Mouse (Mus musculus) hindbrain, embryonic 15.5 days (tissue): ENCODE results near the gene Olfr572. TPM values are rescaled to one million over a fixed set of nuclear protein-coding genes. Genes with fewer than 3 reads are reported as not detected.
A peak's percentile ranks its signal among the peaks of the same experiment; 100 is the strongest.

Experiments
- ATAC-seq: fragments of 200-750 bp; cut with Nextera tagmentation; 2 replicates; pipeline ENCODE4 v1.8.0; 2017; ENCODE audit warnings: low read depth, moderate number of reproducible peaks, moderate TSS enrichment; ENCODE audit not compliant: low FRiP score
- H3K27ac ChIP-seq: fragments of 300-500 bp; sonication (generic); replicated peaks from 2 replicates; pipeline ENCODE4 v1.5.1; 2015; ENCODE audit warnings: mild to moderate bottlenecking, inconsistent platforms
- H3K27me3 ChIP-seq: fragments of 300-500 bp; sonication (generic); 2 replicates; pipeline ENCODE4 v1.6.1; 2015; ENCODE audit warnings: control low read depth, inconsistent platforms
- H3K36me3 ChIP-seq: fragments of 300-500 bp; sonication (generic); 2 replicates; pipeline ENCODE4 v1.6.1; 2015; ENCODE audit warnings: control low read depth, inconsistent platforms
- H3K4me1 ChIP-seq: fragments of 300-500 bp; sonication (generic); replicated peaks from 2 replicates; pipeline ENCODE4 v1.6.1; 2015; ENCODE audit warnings: control low read depth, inconsistent platforms
- H3K4me2 ChIP-seq: fragments of 300-500 bp; sonication (generic); 2 replicates; pipeline ENCODE4 v1.6.1; 2015; ENCODE audit warnings: moderate library complexity, mild to moderate bottlenecking, inconsistent platforms
- H3K4me3 ChIP-seq: fragments of 300-500 bp; sonication (generic); 2 replicates; pipeline ENCODE4 v1.5.1; 2015; ENCODE audit warnings: mild to moderate bottlenecking, inconsistent platforms
- H3K9ac ChIP-seq: fragments of 300-500 bp; sonication (generic); 2 replicates; pipeline ENCODE4 v1.6.1; 2015; ENCODE audit warnings: inconsistent platforms
- H3K9me3 ChIP-seq: fragments of 300-500 bp; sonication (generic); 2 replicates; pipeline ENCODE4 v1.6.1; 2016; ENCODE audit warnings: control low read depth, inconsistent platforms
- WGBS: fragments of 180-500 bp; shearing (Covaris S2); methylation state at CpG from one replicate; pipeline ENCODE4 v1.1.7; 2015; 5-methylcytosine and 5-hydroxymethylcytosine counted together
- polyA plus RNA-seq: library from polyadenylated mRNA; unstranded; fragments of >200 nt; fragmentation: Nextera tagmentation; extraction: Ambion mirVana; gene quantifications from 2 replicates; pipeline ENCODE4 v1.2.1, GENCODE M21; 2015

The Olfr572 gene
- polyA plus RNA-seq = not detected in 2 replicates

DNA sequence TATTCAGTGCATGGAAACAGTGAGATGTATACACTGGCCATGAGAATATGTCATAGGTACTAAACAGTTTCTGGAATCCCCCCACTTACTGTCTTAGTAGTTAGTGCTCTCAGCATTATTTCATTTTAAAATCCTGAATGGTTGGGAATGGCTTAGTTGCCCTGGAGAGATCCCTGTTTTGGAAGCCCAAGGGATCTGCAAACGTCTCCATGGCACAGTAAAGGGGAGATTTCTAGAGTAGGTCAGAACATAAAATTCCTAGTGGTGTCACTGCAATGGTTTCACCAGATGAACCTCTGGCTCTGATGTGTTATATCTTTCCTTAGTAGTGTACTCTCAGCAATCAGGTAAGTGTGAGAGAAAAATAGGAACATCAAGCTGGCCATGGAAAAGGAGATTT is at the start of gene Olfr572:
Gene Olfr572, plus strand, starts transcription at position 301 of the 400 bp plus-strand sequence.
- Histone ChIP-seq H3K27me3 (no peaks in the 10 kb centered on the region), H3K9me3 (no peaks in the 10 kb centered on the region), H3K9ac (no peak within 1 kb of the TSS), H3K36me3 (no peaks in the 10 kb centered on the region), H3K27ac (no peak within 1 kb of the TSS), H3K4me3 (no peak within 1 kb of the TSS), H3K4me2 (no peak within 1 kb of the TSS), H3K4me1 (no peaks in the 10 kb centered on the region)
- WGBS = 65% methylated on average over 1 of the region's 1 CpGs
- ATAC-seq = no peak

DNA sequence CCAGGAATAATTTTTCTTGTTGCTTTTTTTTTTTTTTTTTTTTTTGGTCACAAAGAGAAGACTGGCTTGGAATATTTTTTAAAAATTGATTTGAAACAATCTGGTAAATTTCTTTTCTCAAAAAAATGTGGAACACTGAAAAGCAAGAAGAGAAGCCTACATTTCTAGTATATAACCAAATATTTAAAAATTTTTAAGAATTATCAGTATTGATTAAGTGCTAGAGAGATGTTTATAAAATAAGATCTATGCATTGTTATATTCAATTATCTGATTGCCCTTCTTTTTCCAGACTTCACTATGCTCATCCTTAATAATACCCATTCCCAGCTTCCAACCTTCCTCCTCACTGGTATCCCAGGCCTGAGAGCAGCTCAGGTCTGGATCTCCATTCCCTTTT is 47.4 kb upstream of the Olfr572 start, which contains the start of gene Olfr568:
Gene Olfr568, plus strand, starts transcription at position 301 of the 400 bp plus-strand sequence.
- Histone ChIP-seq H3K27me3 (no peaks in the 10 kb centered on the region), H3K4me2 (no peak within 1 kb of the TSS), H3K4me1 (no peaks in the 10 kb centered on the region), H3K4me3 (no peak within 1 kb of the TSS), H3K9ac (no peak within 1 kb of the TSS), H3K9me3 (no peaks in the 10 kb centered on the region), H3K36me3 (no peaks in the 10 kb centered on the region), H3K27ac (no peak within 1 kb of the TSS)
- no peak for ATAC-seq

DNA sequence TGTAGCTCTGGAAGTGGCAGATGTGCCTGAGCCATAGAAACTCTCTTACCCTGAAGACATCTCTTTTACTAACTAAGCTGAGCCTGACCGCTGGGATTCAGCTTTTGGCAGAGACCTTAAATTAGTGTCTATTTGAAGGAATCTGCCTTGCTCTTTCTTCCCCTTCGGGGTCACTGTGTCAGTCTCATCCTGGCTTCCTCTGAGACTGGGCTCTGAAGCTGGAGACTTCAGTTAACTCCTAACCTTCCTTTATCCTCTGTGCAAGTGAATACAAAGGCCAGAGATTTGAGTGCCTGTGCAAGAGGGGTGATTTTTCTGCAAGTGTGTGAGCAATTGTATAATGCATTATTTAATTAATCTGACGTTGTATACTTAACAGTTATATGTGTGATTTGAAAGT is 33.4 kb upstream of the Olfr572 start, which contains the start of gene Olfr569:
Gene Olfr569, minus strand, starts transcription at position 101 of the 400 bp plus-strand sequence.
- H3K4me1 ChIP-seq = no peaks in the 10 kb centered on the region
- H3K36me3 ChIP-seq = no peaks in the 10 kb centered on the region
- H3K9ac ChIP-seq = no peak within 1 kb of the TSS
- WGBS = 78% methylated on average over 3 of the region's 3 CpGs
- H3K4me2 ChIP-seq = no peak within 1 kb of the TSS
- H3K9me3 ChIP-seq = no peaks in the 10 kb centered on the region
- H3K27me3 ChIP-seq = no peaks in the 10 kb centered on the region
- H3K27ac ChIP-seq = no peak within 1 kb of the TSS
- H3K4me3 ChIP-seq = no peak within 1 kb of the TSS
- ATAC-seq = no peak

DNA sequence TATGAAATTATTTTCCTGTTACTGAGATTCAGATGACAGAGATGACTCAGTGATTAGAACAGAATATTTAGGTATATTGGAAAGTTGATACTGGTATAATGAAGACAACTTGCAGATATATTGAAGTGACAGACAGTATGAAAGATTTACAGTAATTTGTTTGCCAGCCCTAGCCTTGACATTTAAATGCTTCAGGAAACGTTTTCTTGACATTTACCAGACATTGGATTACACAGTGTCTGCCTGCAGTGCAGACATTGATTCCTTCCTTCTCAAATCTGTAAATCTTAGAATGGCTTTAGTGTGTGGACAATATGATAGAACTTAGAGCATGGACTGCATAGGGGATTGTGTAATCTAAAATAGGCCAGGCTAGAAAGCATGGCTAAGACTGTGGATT is 8.9 kb upstream of the Olfr572 start:
- no peak overlapping the region for H3K4me3 ChIP-seq
- no peak overlapping the region for H3K27ac ChIP-seq
- no peaks in the 10 kb centered on the region for H3K27me3 ChIP-seq
- no peak overlapping the region for H3K9ac ChIP-seq
- H3K9me3 ChIP-seq = no peaks in the 10 kb centered on the region
- H3K4me2 ChIP-seq = no peak overlapping the region
- no peak for ATAC-seq
- WGBS = 53% methylated on average over 1 of the region's 1 CpGs
- H3K4me1 ChIP-seq = no peaks in the 10 kb centered on the region
- H3K36me3 ChIP-seq = no peaks in the 10 kb centered on the region

DNA sequence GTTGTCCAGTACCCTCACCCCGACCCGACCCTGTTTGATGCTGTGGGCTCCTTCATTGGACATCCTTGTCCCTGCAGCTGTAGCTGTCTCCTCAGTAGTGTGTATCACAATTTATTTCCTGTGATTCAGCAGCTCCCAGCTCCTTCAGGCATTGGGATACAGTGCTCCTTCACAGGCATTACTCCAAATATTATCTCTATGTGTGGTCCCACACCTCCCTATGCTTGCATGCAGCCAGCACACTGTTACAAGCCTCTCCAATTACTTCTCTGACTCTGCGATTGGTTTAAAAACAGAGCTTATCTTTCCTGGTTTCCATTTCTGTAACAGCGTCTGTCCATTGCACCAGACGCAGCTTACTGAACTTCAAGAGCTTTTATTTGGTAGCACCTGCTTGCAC is 7.8 kb upstream of the Olfr572 start:
- Histone ChIP-seq H3K9ac (no peak overlapping the region), H3K9me3 (no peaks in the 10 kb centered on the region), H3K27ac (no peak overlapping the region), H3K4me2 (no peak overlapping the region), H3K4me1 (no peaks in the 10 kb centered on the region), H3K36me3 (no peaks in the 10 kb centered on the region), H3K4me3 (no peak overlapping the region), H3K27me3 (no peaks in the 10 kb centered on the region)
- ATAC-seq = no peak
- WGBS = 87% methylated on average over 5 of the region's 5 CpGs

DNA sequence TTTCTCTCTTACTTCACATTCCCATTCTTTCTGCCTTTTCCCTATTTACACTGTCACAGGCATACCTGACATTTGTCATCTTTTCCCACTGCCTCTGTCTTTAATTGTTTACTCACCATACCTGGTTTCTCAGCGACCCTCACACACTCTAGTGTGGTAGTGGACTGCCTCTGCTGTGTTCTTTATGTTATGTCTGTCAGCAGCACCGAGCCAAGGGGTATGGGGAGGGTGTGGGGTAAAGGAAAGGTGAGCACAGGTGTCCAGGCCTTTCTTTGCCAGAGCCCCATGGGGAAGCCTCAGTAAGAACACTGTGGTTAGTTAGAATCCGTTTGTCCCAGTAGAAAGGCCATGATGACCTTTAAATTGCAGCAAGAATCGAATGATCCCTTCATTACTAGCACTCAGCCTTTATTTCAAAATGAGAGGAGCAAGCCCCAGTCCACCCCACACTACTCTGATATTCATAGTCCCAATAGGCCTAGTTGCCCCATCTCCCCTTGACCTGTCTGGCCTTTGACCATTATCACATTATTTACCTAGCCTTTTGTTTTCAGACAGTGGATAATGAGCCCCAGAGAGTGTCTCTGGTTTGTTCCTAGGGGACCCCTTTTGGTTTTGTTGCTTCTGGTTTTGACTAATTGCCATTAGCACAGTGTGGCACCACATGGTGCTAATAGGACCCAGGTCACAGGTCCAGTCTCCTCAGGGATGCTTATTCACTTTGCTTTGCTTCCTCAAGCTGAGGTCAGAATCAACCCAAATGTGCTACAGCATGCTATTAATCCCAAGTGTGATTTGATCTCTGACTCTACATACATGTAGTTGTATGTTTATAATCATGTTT is 7.0 kb upstream of the Olfr572 start, which contains the start of gene Olfr571:
Gene Olfr571, minus strand, starts transcription at position 505 of the 844 bp plus-strand sequence.
- no peak within 1 kb of the TSS for H3K4me2 ChIP-seq
- no peaks in the 10 kb centered on the region for H3K36me3 ChIP-seq
- H3K4me3 ChIP-seq = no peak within 1 kb of the TSS
- no peak for ATAC-seq
- no peaks in the 10 kb centered on the region for H3K27me3 ChIP-seq
- WGBS = 64% methylated on average over 4 of the region's 4 CpGs
- no peaks in the 10 kb centered on the region for H3K4me1 ChIP-seq
- H3K9me3 ChIP-seq = no peaks in the 10 kb centered on the region
- H3K27ac ChIP-seq = no peak within 1 kb of the TSS
- H3K9ac ChIP-seq = no peak within 1 kb of the TSS

- Histone ChIP-seq H3K4me2 (no peak overlapping the region), H3K4me1 (no peaks in the 10 kb centered on the region), H3K4me3 (no peak overlapping the region), H3K9ac (no peak overlapping the region), H3K9me3 (no peaks in the 10 kb centered on the region), H3K36me3 (no peaks in the 10 kb centered on the region), H3K27me3 (no peaks in the 10 kb centered on the region), H3K27ac (no peak overlapping the region)
- 24% methylated on average over 1 of the region's 1 CpGs for WGBS
- peak; percentile 79; the same call in 1 of the 2 replicates for ATAC-seq
These were observed 4.6 kb upstream of the Olfr572 start for GRCm38 (mm10) chr7:102919632-102920031.

GRCm38 (mm10) chr7:102927105-102927504 is 2.9 kb downstream of the Olfr572 start:
- H3K9me3 ChIP-seq = no peaks in the 10 kb centered on the region
- H3K27me3 ChIP-seq = no peaks in the 10 kb centered on the region
- no peak overlapping the region for H3K9ac ChIP-seq
- H3K36me3 ChIP-seq = no peaks in the 10 kb centered on the region
- no peak for ATAC-seq
- no peak overlapping the region for H3K4me2 ChIP-seq
- WGBS = 76% methylated on average over 3 of the region's 3 CpGs
- H3K4me1 ChIP-seq = no peaks in the 10 kb centered on the region
- H3K27ac ChIP-seq = no peak overlapping the region
- no peak overlapping the region for H3K4me3 ChIP-seq

DNA sequence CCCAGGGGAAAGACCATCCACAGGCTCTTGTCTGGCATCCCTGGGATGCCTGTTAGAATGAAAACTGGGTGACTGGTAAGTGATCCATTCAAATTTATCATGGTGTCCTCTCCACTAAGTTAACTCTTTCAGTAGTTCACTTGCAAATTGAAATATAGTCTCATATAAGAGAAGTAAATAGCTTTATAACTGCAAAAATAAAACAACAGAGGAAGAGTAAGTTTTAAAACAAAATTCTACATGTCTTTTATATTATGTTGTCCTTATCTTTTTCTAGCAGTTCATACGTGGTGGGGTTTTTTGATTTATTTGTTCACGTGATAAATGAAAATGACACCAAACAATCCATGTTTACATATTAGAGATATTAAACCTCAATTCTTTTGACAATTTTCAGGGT is 18.3 kb downstream of the Olfr572 start, which contains the start of gene Olfr573-ps1:
Gene Olfr573-ps1, minus strand, starts transcription at position 101 of the 400 bp plus-strand sequence.
- no peaks in the 10 kb centered on the region for H3K4me1 ChIP-seq
- 89% methylated on average over 2 of the region's 2 CpGs for WGBS
- H3K9ac ChIP-seq = no peak within 1 kb of the TSS
- H3K4me3 ChIP-seq = no peak within 1 kb of the TSS
- no peaks in the 10 kb centered on the region for H3K27me3 ChIP-seq
- ATAC-seq = no peak
- H3K4me2 ChIP-seq = no peak within 1 kb of the TSS
- H3K36me3 ChIP-seq = no peaks in the 10 kb centered on the region
- no peak within 1 kb of the TSS for H3K27ac ChIP-seq
- H3K9me3 ChIP-seq = no peaks in the 10 kb centered on the region

- Histone ChIP-seq H3K4me3 (no peak overlapping the region), H3K9me3 (no peaks in the 10 kb centered on the region), H3K4me2 (no peak overlapping the region), H3K9ac (no peak overlapping the region), H3K36me3 (no peaks in the 10 kb centered on the region), H3K27ac (no peak overlapping the region), H3K4me1 (no peaks in the 10 kb centered on the region), H3K27me3 (no peaks in the 10 kb centered on the region)
- ATAC-seq = no peak
- WGBS = 95% methylated on average over 1 of the region's 1 CpGs
These were observed 19.2 kb downstream of the Olfr572 start for GRCm38 (mm10) chr7:102943417-102943816.

GRCm38 (mm10) chr7:102948167-102948566 is 24.0 kb downstream of the Olfr572 start, which contains the start of gene Olfr574:
TSS of gene Olfr574 (plus strand) at chr7:102948467.
- Histone ChIP-seq H3K9ac (no peak within 1 kb of the TSS), H3K4me2 (no peak within 1 kb of the TSS), H3K27ac (no peak within 1 kb of the TSS), H3K9me3 (no peaks in the 10 kb centered on the region), H3K36me3 (no peaks in the 10 kb centered on the region), H3K27me3 (no peaks in the 10 kb centered on the region), H3K4me3 (no peak within 1 kb of the TSS), H3K4me1 (no peaks in the 10 kb centered on the region)
- 86% methylated on average over 1 of the region's 1 CpGs for WGBS
- ATAC-seq = no peak

- no peak overlapping the region for H3K4me2 ChIP-seq
- no peak overlapping the region for H3K9ac ChIP-seq
- no peak overlapping the region for H3K27ac ChIP-seq
- H3K9me3 ChIP-seq = no peaks in the 10 kb centered on the region
- no peak for ATAC-seq
- H3K36me3 ChIP-seq = no peaks in the 10 kb centered on the region
- no peaks in the 10 kb centered on the region for H3K27me3 ChIP-seq
- no peak overlapping the region for H3K4me3 ChIP-seq
- no peaks in the 10 kb centered on the region for H3K4me1 ChIP-seq
- 73% methylated on average over 1 of the region's 1 CpGs for WGBS
These were observed 26.5 kb downstream of the Olfr572 start for GRCm38 (mm10) chr7:102950732-102951131.
